Mouse (Mus musculus) lung, postnatal 0 days (tissue): ENCODE measurements around the gene Hoxa13.
A peak's percentile ranks its signal among the peaks of the same experiment; 100 is the strongest.

Experiments used
- CTCF ChIP-seq: IDR thresholded peaks from 2 replicates; pipeline ENCODE4 v1.5.1; 2016; ENCODE audit warnings: antibody characterized with exemption, mild to moderate bottlenecking
- EP300 ChIP-seq: IDR thresholded peaks from 2 replicates; pipeline ENCODE4 v1.6.1; 2016; ENCODE audit warnings: antibody characterized with exemption, mild to moderate bottlenecking, control low read depth

DNA sequence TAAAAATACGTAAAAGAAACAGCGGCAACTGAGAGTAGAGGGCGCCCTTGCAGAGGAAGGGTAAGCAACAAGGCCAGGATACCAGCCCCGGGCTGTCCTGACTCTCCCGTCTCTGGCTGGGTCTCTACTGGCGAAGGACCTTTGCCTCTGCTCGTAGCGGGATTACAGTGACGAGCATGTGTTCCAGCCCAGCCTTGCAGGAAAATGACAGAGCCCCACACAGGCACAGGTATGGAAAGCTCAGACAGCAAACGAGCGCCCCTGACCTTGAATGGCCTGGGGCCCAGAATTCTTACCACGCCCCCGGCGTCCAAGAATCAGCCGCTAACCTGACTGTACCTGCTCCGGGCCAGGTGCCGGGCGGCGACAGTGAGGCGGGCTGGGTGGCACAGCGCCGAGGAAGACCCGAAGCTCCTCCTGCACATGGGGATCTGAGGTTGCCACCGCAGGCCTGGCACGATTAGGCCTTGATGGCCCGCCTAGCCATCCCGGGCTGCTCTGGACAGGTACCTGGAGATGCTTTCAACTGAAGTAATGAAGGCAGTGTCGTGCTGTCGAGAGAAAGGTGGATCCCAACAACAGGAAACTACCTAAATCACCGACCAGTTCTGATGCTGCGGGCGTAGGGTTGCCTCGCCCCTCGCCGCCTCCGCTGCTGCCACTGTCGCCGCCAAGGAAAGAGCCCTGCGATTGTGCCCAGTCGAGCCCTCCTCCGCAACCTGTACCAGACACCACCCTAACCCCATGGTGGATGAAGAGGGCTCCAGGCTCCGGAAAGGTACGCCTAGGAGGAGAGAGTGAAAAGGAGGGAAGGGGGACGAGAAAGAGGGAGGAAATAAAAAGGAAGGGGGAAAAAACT is 30.9 kb downstream of the Hoxa13 start:
- TF ChIP-seq CTCF (peak; percentile 11), EP300 (no peak)
